Mouse (Mus musculus) intestine, embryonic 16.5 days (tissue): Measurements from ENCODE around the gene Txlna. TPM values are rescaled to one million over a fixed set of nuclear protein-coding genes. Genes with fewer than 3 reads are reported as not detected.

Source experiments
- ATAC-seq: fragments of 200-750 bp; cut with Nextera tagmentation; 2 replicates; pipeline ENCODE4 v1.8.0; 2017; ENCODE audit warnings: moderate TSS enrichment, moderate library complexity
- H3K27ac ChIP-seq: fragments of 300-500 bp; sonication (generic); 2 replicates; pipeline ENCODE4 v1.5.1; 2014; ENCODE audit warnings: mild to moderate bottlenecking, low read length
- H3K27me3 ChIP-seq: fragments of 300-500 bp; sonication (generic); replicated peaks from 2 replicates; pipeline ENCODE4 v1.6.1; 2014; ENCODE audit warnings: low read length, control low read depth, mixed read lengths; ENCODE audit not compliant: control insufficient read depth, insufficient read depth
- H3K36me3 ChIP-seq: fragments of 300-500 bp; sonication (generic); 2 replicates; pipeline ENCODE4 v1.6.1; 2014; ENCODE audit warnings: low read length, control low read depth; ENCODE audit not compliant: control insufficient read depth, insufficient read depth
- H3K4me1 ChIP-seq: fragments of 300-500 bp; sonication (generic); 2 replicates; pipeline ENCODE4 v1.6.1; 2014; ENCODE audit warnings: low read length, control low read depth, mixed read lengths; ENCODE audit not compliant: control insufficient read depth, insufficient read depth
- H3K4me2 ChIP-seq: fragments of 300-500 bp; sonication (generic); 2 replicates; pipeline ENCODE4 v1.6.1; 2014; ENCODE audit warnings: low read depth, low read length, control low read depth
- H3K4me3 ChIP-seq: fragments of 300-500 bp; sonication (generic); 2 replicates; pipeline ENCODE4 v1.5.1; 2014; ENCODE audit warnings: mild to moderate bottlenecking, low read length
- H3K9ac ChIP-seq: fragments of 300-500 bp; sonication (generic); 2 replicates; pipeline ENCODE4 v1.6.1; 2014; ENCODE audit warnings: low read depth, low read length
- H3K9me3 ChIP-seq: fragments of 300-500 bp; sonication (generic); 2 replicates; pipeline ENCODE4 v1.6.1; 2016; ENCODE audit warnings: low read length, control low read depth; ENCODE audit not compliant: control insufficient read depth
- WGBS: fragments of 180-500 bp; shearing (Covaris S2); extraction: QIAGEN DNeasy Blood & Tissue Kit; methylation state at CpG from one replicate; pipeline ENCODE4 v1.1.7; 2014; 5-methylcytosine and 5-hydroxymethylcytosine counted together
- polyA plus RNA-seq: library from polyadenylated mRNA; unstranded; fragments of >200 nt; fragmentation: Nextera tagmentation; extraction: Ambion mirVana; gene quantifications from 2 replicates; pipeline ENCODE4 v1.2.1, GENCODE M21; 2015

Txlna gene
- polyA plus RNA-seq, 1 experiment from 2014 or later, result 54.9 TPM

GRCm38 (mm10) chr4:129630944-129631343 lies 9.9 kb downstream of the Txlna start:
- no peaks in the 10 kb centered on the region for H3K27me3 ChIP-seq
- no peak overlapping the region for H3K9ac ChIP-seq
- ATAC-seq, result no peak
- H3K4me2 ChIP-seq, result no peak overlapping the region
- H3K27ac ChIP-seq, result no peak overlapping the region
- no peak overlapping the region for H3K4me3 ChIP-seq
- H3K9me3 ChIP-seq, result no peaks in the 10 kb centered on the region
- 70% methylated on average over 4 of the region's 4 CpGs for WGBS
- H3K4me1 ChIP-seq, result 0 out of 2 replicates have a peak, but pooled peaks cover 3% of the 10 kb centered on the region
- peaks cover 46% of the 10 kb centered on the region for H3K36me3 ChIP-seq

- 73% methylated on average over 6 of the region's 6 CpGs for WGBS
- H3K9me3 ChIP-seq, result no peaks in the 10 kb centered on the region
- ATAC-seq, result no peak
- H3K4me3 ChIP-seq, result no peak overlapping the region
- peaks cover 27% of the 10 kb centered on the region for H3K36me3 ChIP-seq
- no peak overlapping the region for H3K9ac ChIP-seq
- no peak overlapping the region for H3K27ac ChIP-seq
- H3K27me3 ChIP-seq, result no peaks in the 10 kb centered on the region
- H3K4me1 ChIP-seq, result peaks cover 26% of the 10 kb centered on the region
- no peak overlapping the region for H3K4me2 ChIP-seq
Measured at GRCm38 (mm10) chr4:129626035-129626434, 14.8 kb downstream of the Txlna start.

DNA sequence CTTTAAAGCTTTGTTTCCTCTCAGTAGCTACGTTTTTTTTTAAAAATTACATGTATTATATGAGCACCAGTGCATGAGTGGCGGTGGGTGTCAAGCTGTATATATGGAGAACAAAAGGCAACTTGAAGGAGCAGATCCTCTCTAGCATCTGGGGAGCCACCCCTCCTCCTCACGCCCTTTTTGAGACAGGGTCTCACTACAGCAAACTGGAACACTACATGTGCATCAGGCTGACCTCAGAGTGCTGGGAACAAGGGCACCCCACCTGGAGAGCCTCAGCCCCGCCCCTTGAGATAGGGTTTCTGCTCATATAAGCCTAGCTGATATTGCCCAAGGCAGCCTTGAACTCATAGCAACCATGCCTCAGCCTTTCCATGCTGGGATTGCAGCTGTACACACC lies 15.4 kb downstream of the Txlna start:
- peaks cover 26% of the 10 kb centered on the region for H3K4me1 ChIP-seq
- no peaks in the 10 kb centered on the region for H3K27me3 ChIP-seq
- no peaks in the 10 kb centered on the region for H3K9me3 ChIP-seq
- no peak overlapping the region for H3K4me3 ChIP-seq
- H3K36me3 ChIP-seq, result peaks cover 27% of the 10 kb centered on the region
- WGBS, result 45% methylated on average over 4 of the region's 4 CpGs
- peak overlapping the region; percentile 79 for H3K27ac ChIP-seq
- no peak for ATAC-seq
- peak overlapping the region; percentile 85; the same call in 1 of the 2 replicates for H3K4me2 ChIP-seq
- no peak overlapping the region for H3K9ac ChIP-seq

GRCm38 (mm10) chr4:129625029-129625370 lies 15.9 kb downstream of the Txlna start:
- H3K36me3 ChIP-seq, result peaks cover 27% of the 10 kb centered on the region
- no peaks in the 10 kb centered on the region for H3K9me3 ChIP-seq
- no peaks in the 10 kb centered on the region for H3K27me3 ChIP-seq
- peaks cover 26% of the 10 kb centered on the region for H3K4me1 ChIP-seq
- peak overlapping the region; percentile 61 for H3K9ac ChIP-seq
- peak overlapping the region; percentile 85 for H3K4me2 ChIP-seq
- peak overlapping the region; percentile 77 for H3K4me3 ChIP-seq
- H3K27ac ChIP-seq, result peak overlapping the region; percentile 79
- ATAC-seq, result peak; percentile 16
- 8% methylated on average over 6 of the region's 6 CpGs for WGBS

DNA sequence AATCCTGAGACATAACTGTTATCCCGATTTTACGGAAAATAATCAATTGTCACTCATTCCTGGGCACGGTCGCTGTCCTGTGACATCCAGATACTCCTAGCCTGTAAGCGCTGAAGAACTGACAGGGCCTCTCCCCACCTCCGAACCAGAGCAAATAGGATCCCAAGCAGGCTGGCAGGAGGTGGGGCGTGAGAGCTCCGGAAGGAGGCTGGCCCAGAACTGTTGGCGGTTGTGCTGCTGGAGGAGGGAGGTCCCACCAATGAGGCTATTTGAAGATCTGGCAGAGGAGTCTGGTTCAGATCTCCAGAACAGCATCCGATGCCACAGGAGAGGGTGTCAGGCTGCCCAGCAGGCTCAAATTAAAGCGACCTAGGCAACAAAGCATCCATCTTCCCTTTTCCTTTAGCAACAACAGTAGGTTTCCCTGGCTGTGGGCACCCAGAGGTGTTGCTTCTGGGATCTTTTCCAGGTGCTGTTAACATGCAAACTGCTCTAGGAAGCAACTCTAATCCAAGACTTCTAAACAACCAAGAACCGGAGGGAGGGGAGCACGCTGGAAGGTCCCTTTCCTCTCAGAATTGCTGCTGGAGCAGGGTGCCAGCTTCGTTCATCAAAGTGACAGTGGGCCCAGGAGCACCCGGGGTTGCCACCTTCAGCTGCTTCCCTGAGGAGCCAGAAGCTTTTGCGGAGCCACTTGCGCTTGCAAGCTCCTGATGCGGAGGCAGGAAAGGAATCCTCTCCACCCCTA lies 16.4 kb downstream of the Txlna start:
- peaks cover 26% of the 10 kb centered on the region for H3K4me1 ChIP-seq
- peaks cover 24% of the 10 kb centered on the region for H3K36me3 ChIP-seq
- 2% methylated on average over 18 of the region's 18 CpGs for WGBS
- peak overlapping the region; percentile 85 for H3K4me2 ChIP-seq
- H3K9me3 ChIP-seq, result no peaks in the 10 kb centered on the region
- peak overlapping the region; percentile 77 for H3K4me3 ChIP-seq
- H3K9ac ChIP-seq, result peak overlapping the region; percentile 89
- H3K27ac ChIP-seq, result peak overlapping the region; percentile 89
- peak; percentile 94 for ATAC-seq
- no peaks in the 10 kb centered on the region for H3K27me3 ChIP-seq

DNA sequence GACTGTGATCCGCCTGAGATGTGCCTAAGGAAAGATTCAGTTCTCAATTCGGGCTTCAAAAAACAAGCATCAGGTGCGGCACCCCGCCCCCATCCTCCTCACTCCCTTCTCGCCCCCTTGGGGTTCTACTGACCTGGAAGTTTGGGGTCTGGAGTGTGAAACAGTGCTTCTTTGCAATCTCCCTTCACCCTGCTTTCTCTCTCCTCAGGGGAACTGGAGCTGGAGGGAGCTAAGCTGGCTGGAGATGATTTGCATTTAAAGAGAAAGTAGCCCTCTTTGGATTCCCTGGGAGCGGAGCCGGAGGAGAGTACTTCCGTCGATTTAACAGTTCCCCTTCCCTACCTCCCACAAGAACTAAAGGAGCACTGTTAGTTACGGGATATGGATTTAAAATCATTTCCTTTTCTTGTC lies 17.2 kb downstream of the Txlna start, which contains the start of gene Ccdc28b:
Gene Ccdc28b (minus strand): TSS at position 267 of the 411 bp plus-strand sequence.
- peaks cover 26% of the 10 kb centered on the region for H3K4me1 ChIP-seq
- H3K36me3 ChIP-seq, result peaks cover 16% of the 10 kb centered on the region
- WGBS, result 0% methylated on average over 10 of the region's 10 CpGs
- peak within 1 kb of the TSS; percentile 89 for H3K9ac ChIP-seq
- H3K4me3 ChIP-seq, result peak within 1 kb of the TSS; percentile 77
- peak within 1 kb of the TSS; percentile 89 for H3K27ac ChIP-seq
- no peaks in the 10 kb centered on the region for H3K9me3 ChIP-seq
- ATAC-seq, result peak; percentile 46
- peak within 1 kb of the TSS; percentile 85 for H3K4me2 ChIP-seq
- H3K27me3 ChIP-seq, result no peaks in the 10 kb centered on the region

GRCm38 (mm10) chr4:129622803-129623535 lies 17.9 kb downstream of the Txlna start:
- Histone ChIP-seq H3K27ac (peak overlapping the region; percentile 89), H3K36me3 (peaks cover 10% of the 10 kb centered on the region; the same call in 1 of the 2 replicates), H3K4me2 (peak overlapping the region; percentile 85), H3K9ac (peak overlapping the region; percentile 89), H3K4me3 (peak overlapping the region; percentile 77), H3K9me3 (no peaks in the 10 kb centered on the region), H3K27me3 (no peaks in the 10 kb centered on the region), H3K4me1 (peaks cover 30% of the 10 kb centered on the region)
- ATAC-seq, result no peak
- 17% methylated on average over 8 of the region's 8 CpGs for WGBS

DNA sequence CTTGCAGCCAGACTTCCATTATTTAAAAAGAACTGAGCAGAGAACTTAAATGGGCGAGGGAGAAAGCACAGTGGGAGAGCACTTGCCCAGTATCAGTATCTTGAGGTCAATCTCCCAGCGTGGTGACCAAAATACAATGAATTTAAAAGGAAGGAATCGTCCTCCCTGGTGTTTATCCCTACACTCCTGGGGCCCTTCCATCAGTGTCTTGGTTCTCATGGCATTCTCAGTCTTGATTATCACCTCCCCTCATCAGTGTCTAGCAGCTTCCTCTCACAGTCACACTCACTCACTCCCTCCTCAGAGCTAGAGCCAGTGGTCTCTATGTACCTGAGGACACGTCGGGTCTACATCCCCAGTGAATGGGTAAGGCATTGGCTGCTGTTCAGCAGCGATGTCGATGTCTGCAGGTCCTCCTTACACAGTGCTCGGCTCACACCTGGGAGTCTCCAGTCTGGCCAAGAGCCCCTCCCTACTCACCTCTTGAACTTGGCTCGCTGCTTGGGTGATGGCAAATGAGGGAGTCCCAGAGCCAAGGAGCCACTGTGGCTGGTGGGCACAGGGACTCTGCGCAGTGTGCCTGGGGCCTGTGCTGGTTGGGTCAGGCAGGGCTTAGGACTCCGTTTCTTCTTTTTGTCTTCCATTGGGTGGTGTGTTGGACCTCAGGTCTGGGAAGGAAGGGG lies 18.6 kb downstream of the Txlna start:
- no peaks in the 10 kb centered on the region for H3K27me3 ChIP-seq
- 78% methylated on average over 11 of the region's 11 CpGs for WGBS
- no peak overlapping the region; the same call in 1 of the 2 replicates for H3K4me2 ChIP-seq
- H3K4me1 ChIP-seq, result peaks cover 32% of the 10 kb centered on the region
- ATAC-seq, result no peak
- H3K9me3 ChIP-seq, result no peaks in the 10 kb centered on the region
- H3K4me3 ChIP-seq, result no peak overlapping the region
- peak overlapping the region; percentile 21; the same call in 1 of the 2 replicates for H3K27ac ChIP-seq
- H3K9ac ChIP-seq, result peak overlapping the region; percentile 89
- 0 out of 2 replicates have a peak, but pooled peaks cover 4% of the 10 kb centered on the region for H3K36me3 ChIP-seq
